Mouse (Mus musculus) testis, adult 2 months (tissue): ENCODE measurements around the gene Sypl.

ENCODE experiments used
- CTCF ChIP-seq: fragments of 200-500 bp; IDR thresholded peaks from 2 replicates; pipeline ENCODE4 v1.5.1; 2012; ENCODE audit warnings: low read depth, mild to moderate bottlenecking, inconsistent platforms, low read length, moderate library complexity; ENCODE audit not compliant: control insufficient read depth, insufficient read depth, insufficient replicate concordance
- POLR2A ChIP-seq: fragments of 200-500 bp; IDR thresholded peaks from 2 replicates; pipeline ENCODE4 v1.6.1; 2012; ENCODE audit warnings: low read depth, mild to moderate bottlenecking, inconsistent platforms, low read length, moderate library complexity; ENCODE audit not compliant: control insufficient read depth

DNA sequence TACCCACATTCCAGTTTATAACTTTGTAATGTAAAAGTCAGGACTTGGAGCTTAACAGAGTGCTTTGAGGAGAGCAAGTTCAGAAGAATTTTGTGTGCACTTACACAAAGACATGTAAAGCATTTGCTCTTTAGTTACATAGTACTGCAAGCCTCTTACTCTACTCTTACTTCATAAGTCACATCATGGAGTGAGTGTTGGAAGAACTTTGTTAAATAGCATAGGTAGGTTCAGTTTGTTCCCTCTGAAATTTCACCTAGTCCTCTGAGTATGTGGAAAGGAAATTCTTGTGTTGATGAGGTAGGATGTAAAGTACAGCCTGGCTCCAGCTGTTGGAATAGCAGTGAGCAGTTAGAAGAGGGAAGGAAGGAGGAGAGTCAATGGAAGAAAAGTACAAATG is 21.2 kb downstream of the Sypl start:
- TF ChIP-seq CTCF (no peak), POLR2A (no peak)
